Mouse (Mus musculus) lung, adult 2 months (tissue): ENCODE measurements around the gene Hist1h2bl. TPM values are rescaled to one million over a fixed set of nuclear protein-coding genes. Genes with fewer than 3 reads are reported as not detected.
"Not testable (repeated sequence)": the region's sequence is repeated elsewhere in the genome, so short reads cannot be mapped to it uniquely, and the experiment has no call there.

Experiments used
- DNase-seq: peaks from one replicate; pipeline ENCODE4 v3.0.0; 2022
- H3K4me1 ChIP-seq: fragments of 200-500 bp; 2 replicates; pipeline ENCODE4 v1.6.1; 2011; ENCODE audit warnings: low read length; ENCODE audit not compliant: control insufficient read depth, insufficient read depth
- H3K4me3 ChIP-seq: fragments of 200-500 bp; replicated peaks from 2 replicates; pipeline ENCODE3; 2011; ENCODE audit warnings: low read depth, mild to moderate bottlenecking, control low read depth, low read length; ENCODE audit errors: extremely low read depth
- CTCF ChIP-seq: fragments of 200-500 bp; IDR thresholded peaks from 2 replicates; pipeline ENCODE4 v1.5.1; 2011; ENCODE audit warnings: mild to moderate bottlenecking, low read length, control low read depth; ENCODE audit not compliant: insufficient read depth
- POLR2A ChIP-seq: fragments of 200-500 bp; IDR thresholded peaks from 2 replicates; pipeline ENCODE4 v1.6.1; 2011; ENCODE audit warnings: low read depth, mild to moderate bottlenecking, control low read depth, low read length, borderline replicate concordance; ENCODE audit errors: extremely low read depth
- WGBS: fragments of 180-500 bp; shearing (Covaris S2); methylation state at CpG from one replicate; pipeline ENCODE4 v1.1.7; 2018; 5-methylcytosine and 5-hydroxymethylcytosine counted together
- polyA plus RNA-seq: library from polyadenylated mRNA; depleted of rRNA; stranded (reverse); fragments of >200 nt; gene quantifications from 2 replicates; pipeline ENCODE4 v1.2.3, GENCODE M21; 2012; rRNA removed

Gene Hist1h2bl
- 0.72 and 1.6 TPM in 2 replicates for polyA plus RNA-seq

DNA sequence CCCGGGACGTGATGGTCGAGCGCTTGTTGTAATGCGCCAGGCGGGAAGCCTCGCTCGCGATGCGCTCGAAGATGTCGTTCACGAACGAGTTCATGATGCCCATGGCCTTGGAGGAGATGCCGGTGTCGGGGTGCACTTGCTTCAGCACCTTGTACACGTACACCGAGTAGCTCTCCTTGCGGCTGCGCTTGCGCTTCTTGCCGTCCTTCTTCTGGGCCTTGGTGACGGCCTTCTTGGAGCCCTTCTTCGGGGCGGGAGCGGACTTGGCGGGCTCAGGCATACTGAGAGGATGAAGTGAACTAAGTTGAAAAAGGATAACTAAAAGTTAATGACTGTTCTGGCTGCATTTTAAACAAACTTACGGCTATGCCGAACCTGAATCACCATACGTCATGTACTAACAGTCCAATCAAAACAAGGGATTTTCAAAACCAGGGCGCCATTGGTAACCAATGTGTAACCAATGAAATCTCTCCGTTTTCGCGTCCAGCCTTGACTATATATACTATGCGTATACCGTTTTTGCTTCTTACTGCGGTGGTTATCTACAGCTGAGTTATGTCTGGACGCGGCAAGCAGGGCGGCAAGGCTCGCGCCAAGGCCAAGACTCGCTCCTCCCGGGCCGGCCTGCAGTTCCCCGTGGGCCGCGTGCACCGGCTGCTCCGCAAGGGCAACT is at the start of gene Hist1h2bl, which contains the start of gene Hist1h2ai:
Hist1h2bl (minus strand) TSS at position 280 of the 676 bp plus-strand sequence.
Hist1h2ai (plus strand) TSS at position 559 of the 676 bp plus-strand sequence.
- peak within 1 kb of the TSS; percentile 67 for H3K4me3 ChIP-seq
- under 1% methylated on average over 34 of the region's 50 CpGs for WGBS
- TF ChIP-seq POLR2A = peak; percentile 80; the same call in 1 of the 2 replicates
- peak; percentile 62 for DNase-seq
- peaks cover 18% of the 10 kb centered on the region for H3K4me1 ChIP-seq

- peaks cover 3% of the 10 kb centered on the region; the same call in 1 of the 2 replicates for H3K4me1 ChIP-seq
- DNase-seq = no peak
- 46% methylated on average over 1 of the region's 1 CpGs for WGBS
- TF ChIP-seq CTCF = no peak
- no peak for TF ChIP-seq POLR2A
- H3K4me3 ChIP-seq = no peak overlapping the region
Observed at GRCm38 (mm10) chr13:21755707-21756106, 39.8 kb upstream of the Hist1h2bl start.

- DNase-seq = peak; percentile 11
- peak overlapping the region; percentile 47 for H3K4me3 ChIP-seq
- under 1% methylated on average over 21 of the region's 26 CpGs for WGBS
- H3K4me1 ChIP-seq = not testable (repeated sequence)
Observed at GRCm38 (mm10) chr13:21754294-21755001, 38.5 kb upstream of the Hist1h2bl start.

- TF ChIP-seq POLR2A = peak; percentile 48; the same call in 1 of the 2 replicates
- WGBS = under 1% methylated on average over 48 of the region's 50 CpGs
- peak within 1 kb of the TSS; percentile 98 for H3K4me3 ChIP-seq
- DNase-seq = peak; percentile 50
- H3K4me1 ChIP-seq = not testable (repeated sequence)
Observed at GRCm38 (mm10) chr13:21753524-21754285, 37.8 kb upstream of the Hist1h2bl start, which contains the start of the genes Hist1h2ak and Hist1h2bn. Gene Hist1h2ak, minus strand, starts transcription at chr13:21753827. Gene Hist1h2bn, plus strand, starts transcription at chr13:21754123.

GRCm38 (mm10) chr13:21753051-21753523 is 37.1 kb upstream of the Hist1h2bl start:
- Histone ChIP-seq H3K4me1 (peaks cover 8% of the 10 kb centered on the region), H3K4me3 (peak overlapping the region; percentile 45)
- WGBS = 2% methylated on average over 10 of the region's 10 CpGs
- DNase-seq = no peak
- TF ChIP-seq POLR2A = no peak
- TF ChIP-seq CTCF = no peak

DNA sequence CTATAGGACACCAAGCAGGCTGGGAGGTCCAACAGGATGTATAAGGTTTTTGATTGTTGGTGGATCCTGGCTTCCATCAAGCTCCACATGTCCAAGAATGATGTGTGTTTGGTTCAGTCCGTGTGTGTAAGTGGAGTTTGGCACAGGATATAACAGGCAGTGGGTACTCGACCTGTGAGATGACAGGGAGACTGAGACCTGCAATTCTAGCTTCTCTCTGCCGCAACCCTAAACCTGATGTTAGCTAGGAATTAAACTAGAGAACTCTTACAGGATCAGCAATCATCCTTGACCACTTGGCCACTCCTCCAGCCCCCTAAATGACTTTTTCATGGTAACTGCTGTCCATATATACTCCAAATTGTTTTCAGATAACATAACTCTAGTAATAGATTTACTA is 36.4 kb upstream of the Hist1h2bl start:
- Histone ChIP-seq H3K4me1 (peaks cover 8% of the 10 kb centered on the region), H3K4me3 (no peak overlapping the region)
- no peak for TF ChIP-seq CTCF
- no peak for TF ChIP-seq POLR2A
- DNase-seq = no peak
- WGBS = 34% methylated on average over 3 of the region's 3 CpGs

DNA sequence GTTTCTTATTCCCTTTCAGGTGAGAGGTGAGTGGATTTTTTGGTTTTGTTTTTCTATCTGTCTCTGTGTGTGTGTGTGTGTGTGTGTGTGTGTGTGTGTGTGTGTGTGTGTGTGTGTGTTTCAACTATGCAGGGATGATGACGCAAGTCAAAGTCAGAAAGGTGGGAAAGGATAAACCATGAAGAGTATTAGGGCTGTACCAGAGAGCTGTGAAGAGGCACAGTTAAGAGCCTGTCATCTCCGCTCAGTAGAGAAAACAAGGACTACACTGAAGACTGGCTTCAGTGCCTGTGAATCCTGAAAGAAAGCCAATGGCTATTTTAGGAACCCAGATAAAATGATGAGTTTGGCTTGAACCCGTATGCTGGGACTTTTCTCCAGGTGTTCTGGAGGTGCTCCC is 35.9 kb upstream of the Hist1h2bl start:
- WGBS = 61% methylated on average over 3 of the region's 3 CpGs
- no peak for DNase-seq
- Histone ChIP-seq H3K4me1 (peaks cover 8% of the 10 kb centered on the region), H3K4me3 (no peak overlapping the region)
- no peak for TF ChIP-seq CTCF
- no peak for TF ChIP-seq POLR2A

- no peak overlapping the region for H3K4me3 ChIP-seq
- no peak for DNase-seq
- no peak for TF ChIP-seq POLR2A
- no peak for TF ChIP-seq CTCF
- peaks cover 8% of the 10 kb centered on the region for H3K4me1 ChIP-seq
Observed at GRCm38 (mm10) chr13:21751417-21751816, 35.5 kb upstream of the Hist1h2bl start.

DNA sequence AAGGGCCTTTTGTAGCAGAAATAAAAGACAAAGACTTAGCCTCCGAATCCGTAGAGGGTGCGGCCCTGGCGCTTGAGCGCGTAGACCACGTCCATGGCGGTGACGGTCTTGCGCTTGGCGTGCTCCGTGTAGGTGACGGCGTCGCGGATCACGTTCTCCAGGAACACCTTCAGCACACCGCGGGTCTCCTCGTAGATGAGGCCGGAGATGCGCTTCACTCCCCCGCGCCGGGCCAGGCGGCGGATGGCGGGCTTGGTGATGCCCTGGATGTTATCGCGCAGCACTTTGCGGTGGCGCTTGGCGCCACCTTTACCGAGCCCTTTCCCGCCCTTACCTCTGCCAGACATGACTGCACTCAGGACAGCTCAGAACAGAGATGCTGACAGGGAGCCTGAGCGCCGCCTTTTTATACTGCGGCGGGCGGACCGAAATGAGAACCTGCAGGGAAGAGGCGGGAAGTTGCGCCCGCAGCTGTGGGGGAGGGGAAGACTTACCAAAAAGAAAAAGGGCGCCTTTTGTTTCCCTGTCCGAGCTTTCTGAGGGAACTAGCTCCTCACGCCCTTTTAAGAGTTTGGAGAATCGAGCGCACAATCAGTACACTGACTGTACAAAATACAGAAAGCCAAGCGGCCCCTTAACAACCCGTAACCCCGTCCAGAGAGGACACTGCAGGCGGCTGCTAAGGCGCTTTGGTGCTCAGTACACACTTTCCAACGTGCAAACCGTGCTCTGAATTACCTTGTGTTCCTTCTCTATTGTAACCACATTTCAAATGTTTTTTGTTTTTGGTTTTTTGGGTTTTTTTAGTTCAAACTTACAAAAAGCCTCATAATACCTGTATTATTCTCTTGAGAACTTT is 34.4 kb upstream of the Hist1h2bl start, which contains the start of gene Hist1h4k:
Hist1h4k (minus strand) TSS at position 347 of the 859 bp plus-strand sequence.
- H3K4me3 ChIP-seq = peak within 1 kb of the TSS; percentile 48
- peak; percentile 79; the same call in 1 of the 2 replicates for TF ChIP-seq POLR2A
- not testable (repeated sequence) for H3K4me1 ChIP-seq
- under 1% methylated on average over 40 of the region's 56 CpGs for WGBS
- DNase-seq = peak; percentile 81
